Mouse (Mus musculus): ENCODE results near the gene 4921536K21Rik. TPM values are rescaled to one million over a fixed set of nuclear protein-coding genes. Genes with fewer than 3 reads are reported as not detected.

The 4921536K21Rik gene
- polyA plus RNA-seq, 1 experiment: not detected

GRCm38 (mm10) chr11:3900296-3900695 lies 5.4 kb upstream of the 4921536K21Rik start:
- Histone ChIP-seq H3K27ac (ENCODE audit: insufficient read depth, low read depth, low read length) (no peak overlapping the region), H3K4me1 (ENCODE audit: control insufficient read depth, insufficient read depth, low read length) (peaks cover 32% of the 10 kb centered on the region), H3K4me3 (ENCODE audit: insufficient read depth, low read depth, low read length) (no peak overlapping the region)
- WGBS: 84% methylated on average over 6 of the region's 6 CpGs
- no peak for TF ChIP-seq CTCF (IDR thresholded peaks at IDR 0.05; ENCODE audit: insufficient read depth, low read depth, low read length)
- no peak for TF ChIP-seq POLR2A (IDR thresholded peaks at IDR 0.05; ENCODE audit: insufficient read depth, low read depth, low read length)

- TF ChIP-seq CTCF (IDR thresholded peaks at IDR 0.05; ENCODE audit: insufficient read depth, low read depth, low read length) (no peak), POLR2A (IDR thresholded peaks at IDR 0.05; ENCODE audit: insufficient read depth, low read depth, low read length) (no peak)
- WGBS: 82% methylated on average over 1 of the region's 1 CpGs
- Histone ChIP-seq H3K27ac (ENCODE audit: insufficient read depth, low read depth, low read length) (no peak overlapping the region), H3K4me3 (ENCODE audit: insufficient read depth, low read depth, low read length) (no peak overlapping the region), H3K4me1 (ENCODE audit: control insufficient read depth, insufficient read depth, low read length) (peaks cover 28% of the 10 kb centered on the region)
These were observed 1.0 kb upstream of the 4921536K21Rik start for GRCm38 (mm10) chr11:3895933-3896332.

GRCm38 (mm10) chr11:3895458-3895857 lies 560 bp upstream of the 4921536K21Rik start:
- WGBS: 2% methylated on average over 10 of the region's 10 CpGs
- TF ChIP-seq POLR2A (IDR thresholded peaks at IDR 0.05; ENCODE audit: insufficient read depth, low read depth, low read length) (no peak), CTCF (IDR thresholded peaks at IDR 0.05; ENCODE audit: insufficient read depth, low read depth, low read length) (no peak)
- H3K4me3 ChIP-seq (ENCODE audit: insufficient read depth, low read depth, low read length): peak overlapping the region; percentile 54
- peak overlapping the region; percentile 53 for H3K27ac ChIP-seq (ENCODE audit: insufficient read depth, low read depth, low read length)
- peaks cover 28% of the 10 kb centered on the region for H3K4me1 ChIP-seq (ENCODE audit: control insufficient read depth, insufficient read depth, low read length)

GRCm38 (mm10) chr11:3893970-3894369 lies 928 bp downstream of the 4921536K21Rik start:
- TF ChIP-seq POLR2A (IDR thresholded peaks at IDR 0.05; ENCODE audit: insufficient read depth, low read depth, low read length) (no peak), CTCF (IDR thresholded peaks at IDR 0.05; ENCODE audit: insufficient read depth, low read depth, low read length) (no peak)
- no peak overlapping the region for H3K27ac ChIP-seq (ENCODE audit: insufficient read depth, low read depth, low read length)
- peaks cover 22% of the 10 kb centered on the region for H3K4me1 ChIP-seq (ENCODE audit: control insufficient read depth, insufficient read depth, low read length)
- H3K4me3 ChIP-seq (ENCODE audit: insufficient read depth, low read depth, low read length): no peak overlapping the region
- WGBS: 70% methylated on average over 6 of the region's 6 CpGs

GRCm38 (mm10) chr11:3887331-3887730 lies 7.6 kb downstream of the 4921536K21Rik start:
- Histone ChIP-seq H3K4me3 (ENCODE audit: insufficient read depth, low read depth, low read length) (no peak overlapping the region), H3K4me1 (ENCODE audit: control insufficient read depth, insufficient read depth, low read length) (no peaks in the 10 kb centered on the region), H3K27ac (ENCODE audit: insufficient read depth, low read depth, low read length) (no peak overlapping the region)
- 84% methylated on average over 5 of the region's 5 CpGs for WGBS
- no peak for TF ChIP-seq CTCF (IDR thresholded peaks at IDR 0.05; ENCODE audit: insufficient read depth, low read depth, low read length)
- TF ChIP-seq POLR2A (IDR thresholded peaks at IDR 0.05; ENCODE audit: insufficient read depth, low read depth, low read length): no peak

GRCm38 (mm10) chr11:3883711-3884110 lies 11.2 kb downstream of the 4921536K21Rik start:
- no peak overlapping the region for H3K27ac ChIP-seq (ENCODE audit: insufficient read depth, low read depth, low read length)
- no peak overlapping the region for H3K4me3 ChIP-seq (ENCODE audit: insufficient read depth, low read depth, low read length)
- 90% methylated on average over 3 of the region's 3 CpGs for WGBS

GRCm38 (mm10) chr11:3879836-3880235 lies 15.1 kb downstream of the 4921536K21Rik start:
- WGBS: 39% methylated on average over 2 of the region's 2 CpGs
- no peaks in the 10 kb centered on the region for H3K4me1 ChIP-seq (ENCODE audit: control insufficient read depth, insufficient read depth, low read length)
- H3K4me3 ChIP-seq (ENCODE audit: insufficient read depth, low read depth, low read length): no peak overlapping the region
- no peak overlapping the region for H3K27ac ChIP-seq (ENCODE audit: insufficient read depth, low read depth, low read length)
- no peak for TF ChIP-seq POLR2A (IDR thresholded peaks at IDR 0.05; ENCODE audit: insufficient read depth, low read depth, low read length)
- no peak for TF ChIP-seq CTCF (IDR thresholded peaks at IDR 0.05; ENCODE audit: insufficient read depth, low read depth, low read length)

More at GRCm38 (mm10) chr11:3883711-3884110, 11.2 kb downstream of the 4921536K21Rik start:
- TF ChIP-seq POLR2A (IDR thresholded peaks at IDR 0.05; ENCODE audit: insufficient read depth, low read depth, low read length) (no peak), CTCF (IDR thresholded peaks at IDR 0.05; ENCODE audit: insufficient read depth, low read depth, low read length) (no peak)
- no peaks in the 10 kb centered on the region for H3K4me1 ChIP-seq (ENCODE audit: control insufficient read depth, insufficient read depth, low read length)

- Histone ChIP-seq H3K4me3 (ENCODE audit: insufficient read depth, low read depth, low read length) (no peak overlapping the region), H3K4me1 (ENCODE audit: control insufficient read depth, insufficient read depth, low read length) (no peaks in the 10 kb centered on the region), H3K27ac (ENCODE audit: insufficient read depth, low read depth, low read length) (no peak overlapping the region)
- WGBS: 80% methylated on average over 7 of the region's 7 CpGs
- TF ChIP-seq CTCF (IDR thresholded peaks at IDR 0.05; ENCODE audit: insufficient read depth, low read depth, low read length): no peak
- no peak for TF ChIP-seq POLR2A (IDR thresholded peaks at IDR 0.05; ENCODE audit: insufficient read depth, low read depth, low read length)
These were observed 16.2 kb downstream of the 4921536K21Rik start for GRCm38 (mm10) chr11:3878660-3879059.

GRCm38 (mm10) chr11:3876419-3876818 lies 18.5 kb downstream of the 4921536K21Rik start:
- no peak overlapping the region for H3K27ac ChIP-seq (ENCODE audit: insufficient read depth, low read depth, low read length)

GRCm38 (mm10) chr11:3864343-3864742 lies 30.6 kb downstream of the 4921536K21Rik start:
- Histone ChIP-seq H3K4me1 (ENCODE audit: control insufficient read depth, insufficient read depth, low read length) (peaks cover 14% of the 10 kb centered on the region), H3K4me3 (ENCODE audit: insufficient read depth, low read depth, low read length) (no peak overlapping the region; the same call in 1 of the 2 replicates), H3K27ac (ENCODE audit: insufficient read depth, low read depth, low read length) (no peak overlapping the region)
- 20% methylated on average over 6 of the region's 6 CpGs for WGBS
- no peak for TF ChIP-seq CTCF (IDR thresholded peaks at IDR 0.05; ENCODE audit: insufficient read depth, low read depth, low read length)
- no peak for TF ChIP-seq POLR2A (IDR thresholded peaks at IDR 0.05; ENCODE audit: insufficient read depth, low read depth, low read length)

More at GRCm38 (mm10) chr11:3876419-3876818, 18.5 kb downstream of the 4921536K21Rik start:
- 71% methylated on average over 6 of the region's 6 CpGs for WGBS
- TF ChIP-seq POLR2A (IDR thresholded peaks at IDR 0.05; ENCODE audit: insufficient read depth, low read depth, low read length): no peak
- no peak for TF ChIP-seq CTCF (IDR thresholded peaks at IDR 0.05; ENCODE audit: insufficient read depth, low read depth, low read length)
- H3K4me3 ChIP-seq (ENCODE audit: insufficient read depth, low read depth, low read length): no peak overlapping the region
- H3K4me1 ChIP-seq (ENCODE audit: control insufficient read depth, insufficient read depth, low read length): no peaks in the 10 kb centered on the region

Data from olfactory bulb, adult 2 months (tissue).